Mouse (Mus musculus): ENCODE data around the gene Kif6. TPM values are rescaled to one million over a fixed set of nuclear protein-coding genes. Genes with fewer than 3 reads are reported as not detected.

The Kif6 gene
- polyA plus RNA-seq, 1 experiment from 2014 or later, result 3.1 TPM

- Histone ChIP-seq H3K4me3 (ENCODE audit: low read depth, low read length) (peak overlapping the region; percentile 57), H3K36me3 (ENCODE audit: control insufficient read depth, insufficient read depth, low read length) (no peaks in the 10 kb centered on the region), H3K27ac (ENCODE audit: low read depth, low read length) (no peak overlapping the region; the same call in 1 of the 2 replicates), H3K9me3 (ENCODE audit: control insufficient read depth, low read length) (no peaks in the 10 kb centered on the region), H3K4me2 (replicated peaks; ENCODE audit: low read depth, low read length) (peak overlapping the region; percentile 94), H3K4me1 (replicated peaks; ENCODE audit: control insufficient read depth, insufficient read depth, low read length) (0 out of 2 replicates have a peak, but pooled peaks cover 2% of the 10 kb centered on the region), H3K27me3 (ENCODE audit: control insufficient read depth, insufficient read depth, low read length) (no peaks in the 10 kb centered on the region), H3K9ac (ENCODE audit: low read depth, low read length) (peak overlapping the region; percentile 58)
- DNase-seq (ENCODE audit: low spot score), result peak; percentile 33
- peak; percentile 85 for ATAC-seq (ENCODE audit: low FRiP score)
- under 1% methylated on average over 26 of the region's 26 CpGs for WGBS
Measured at GRCm38 (mm10) chr17:49615241-49615651, 310 bp downstream of the Kif6 start.

GRCm38 (mm10) chr17:49624572-49624971 lies 9.6 kb downstream of the Kif6 start:
- H3K9ac ChIP-seq (ENCODE audit: low read depth, low read length), result no peak overlapping the region
- DNase-seq (ENCODE audit: low spot score) (no peak), ATAC-seq (ENCODE audit: low FRiP score) (no peak)

DNA sequence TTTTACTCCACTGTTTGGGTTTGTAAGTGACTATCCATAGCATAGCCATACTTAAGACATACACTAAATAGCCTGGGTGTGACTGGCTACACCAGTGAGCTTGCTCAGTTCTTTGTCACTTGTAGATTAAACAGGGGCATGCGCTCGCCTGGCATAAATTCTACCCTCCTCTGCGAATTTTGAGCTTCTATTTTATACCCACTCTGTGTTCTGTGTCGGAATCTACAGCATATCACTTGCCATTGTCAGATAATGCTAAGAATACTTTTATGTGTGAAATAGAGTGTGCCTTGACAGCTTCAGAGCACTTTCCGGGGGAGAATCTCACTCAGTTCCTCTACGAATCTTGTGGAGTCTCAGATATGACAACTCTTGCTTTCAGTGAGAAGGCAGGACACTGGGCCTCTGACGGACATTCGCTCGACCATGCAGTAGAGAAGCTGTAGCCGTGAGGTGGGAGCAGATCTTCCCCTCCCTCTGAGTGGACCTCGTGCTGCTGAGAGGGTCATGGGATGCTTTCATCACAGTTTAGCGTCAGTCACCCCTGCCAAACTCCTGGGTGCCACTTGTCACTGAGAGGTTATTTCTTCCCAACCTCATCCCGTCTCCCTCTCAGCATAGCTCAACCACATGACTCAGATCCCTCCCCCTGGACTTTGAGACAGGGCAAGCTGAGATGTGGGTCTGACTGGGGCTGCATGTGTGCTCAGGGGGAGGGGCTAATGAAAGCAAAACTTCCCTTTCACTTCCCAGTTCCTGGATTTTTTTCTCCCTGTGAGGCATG lies 12.3 kb downstream of the Kif6 start:
- WGBS, result 79% methylated on average over 13 of the region's 13 CpGs
- H3K36me3 ChIP-seq (ENCODE audit: control insufficient read depth, insufficient read depth, low read length), result no peaks in the 10 kb centered on the region
- H3K27ac ChIP-seq (ENCODE audit: low read depth, low read length), result no peak overlapping the region
- no peak overlapping the region for H3K4me2 ChIP-seq (replicated peaks; ENCODE audit: low read depth, low read length)
- no peaks in the 10 kb centered on the region for H3K27me3 ChIP-seq (ENCODE audit: control insufficient read depth, insufficient read depth, low read length)
- no peak overlapping the region for H3K9ac ChIP-seq (ENCODE audit: low read depth, low read length)
- no peaks in the 10 kb centered on the region for H3K9me3 ChIP-seq (ENCODE audit: control insufficient read depth, low read length)
- no peaks in the 10 kb centered on the region for H3K4me1 ChIP-seq (replicated peaks; ENCODE audit: control insufficient read depth, insufficient read depth, low read length)
- ATAC-seq (ENCODE audit: low FRiP score) (no peak), DNase-seq (ENCODE audit: low spot score) (no peak)
- no peak overlapping the region for H3K4me3 ChIP-seq (ENCODE audit: low read depth, low read length)

More at GRCm38 (mm10) chr17:49624572-49624971, 9.6 kb downstream of the Kif6 start:
- Histone ChIP-seq H3K27me3 (ENCODE audit: control insufficient read depth, insufficient read depth, low read length) (no peaks in the 10 kb centered on the region), H3K9me3 (ENCODE audit: control insufficient read depth, low read length) (no peaks in the 10 kb centered on the region), H3K4me3 (ENCODE audit: low read depth, low read length) (no peak overlapping the region), H3K27ac (ENCODE audit: low read depth, low read length) (no peak overlapping the region), H3K4me2 (replicated peaks; ENCODE audit: low read depth, low read length) (no peak overlapping the region), H3K4me1 (replicated peaks; ENCODE audit: control insufficient read depth, insufficient read depth, low read length) (no peaks in the 10 kb centered on the region), H3K36me3 (ENCODE audit: control insufficient read depth, insufficient read depth, low read length) (no peaks in the 10 kb centered on the region)
- WGBS, result 76% methylated on average over 9 of the region's 9 CpGs

DNA sequence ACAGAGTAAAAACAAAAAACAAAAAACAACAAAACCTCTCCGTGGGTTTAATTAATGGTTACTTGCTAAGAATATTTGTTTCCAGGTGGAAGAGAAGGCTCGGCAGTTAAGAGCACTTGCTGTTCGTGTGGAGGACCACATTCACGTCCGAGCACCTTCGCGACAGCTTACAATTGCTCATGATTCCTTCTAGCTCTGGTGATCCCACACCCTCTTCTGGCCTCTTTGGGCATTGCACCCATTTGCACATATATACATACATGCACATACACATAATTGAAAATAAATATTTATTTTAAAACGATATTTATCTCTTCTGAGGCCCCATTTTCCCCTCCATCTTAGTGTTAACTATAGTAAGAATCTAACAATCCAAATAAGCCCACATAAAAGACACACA lies 13.9 kb downstream of the Kif6 start:
- Histone ChIP-seq H3K27ac (ENCODE audit: low read depth, low read length) (no peak overlapping the region), H3K4me2 (replicated peaks; ENCODE audit: low read depth, low read length) (no peak overlapping the region), H3K27me3 (ENCODE audit: control insufficient read depth, insufficient read depth, low read length) (no peaks in the 10 kb centered on the region), H3K36me3 (ENCODE audit: control insufficient read depth, insufficient read depth, low read length) (no peaks in the 10 kb centered on the region), H3K9me3 (ENCODE audit: control insufficient read depth, low read length) (no peaks in the 10 kb centered on the region), H3K4me1 (replicated peaks; ENCODE audit: control insufficient read depth, insufficient read depth, low read length) (no peaks in the 10 kb centered on the region), H3K4me3 (ENCODE audit: low read depth, low read length) (no peak overlapping the region), H3K9ac (ENCODE audit: low read depth, low read length) (no peak overlapping the region)
- ATAC-seq (ENCODE audit: low FRiP score) (no peak), DNase-seq (ENCODE audit: low spot score) (no peak)
- 92% methylated on average over 8 of the region's 8 CpGs for WGBS

GRCm38 (mm10) chr17:49633041-49633440 lies 18.1 kb downstream of the Kif6 start:
- Histone ChIP-seq H3K9me3 (ENCODE audit: control insufficient read depth, low read length) (no peaks in the 10 kb centered on the region), H3K36me3 (ENCODE audit: control insufficient read depth, insufficient read depth, low read length) (no peaks in the 10 kb centered on the region), H3K27me3 (ENCODE audit: control insufficient read depth, insufficient read depth, low read length) (no peaks in the 10 kb centered on the region), H3K4me1 (replicated peaks; ENCODE audit: control insufficient read depth, insufficient read depth, low read length) (no peaks in the 10 kb centered on the region), H3K4me2 (replicated peaks; ENCODE audit: low read depth, low read length) (no peak overlapping the region), H3K4me3 (ENCODE audit: low read depth, low read length) (no peak overlapping the region), H3K27ac (ENCODE audit: low read depth, low read length) (no peak overlapping the region), H3K9ac (ENCODE audit: low read depth, low read length) (no peak overlapping the region)
- WGBS, result 60% methylated on average over 8 of the region's 8 CpGs
- DNase-seq (ENCODE audit: low spot score) (no peak), ATAC-seq (ENCODE audit: low FRiP score) (no peak)

DNA sequence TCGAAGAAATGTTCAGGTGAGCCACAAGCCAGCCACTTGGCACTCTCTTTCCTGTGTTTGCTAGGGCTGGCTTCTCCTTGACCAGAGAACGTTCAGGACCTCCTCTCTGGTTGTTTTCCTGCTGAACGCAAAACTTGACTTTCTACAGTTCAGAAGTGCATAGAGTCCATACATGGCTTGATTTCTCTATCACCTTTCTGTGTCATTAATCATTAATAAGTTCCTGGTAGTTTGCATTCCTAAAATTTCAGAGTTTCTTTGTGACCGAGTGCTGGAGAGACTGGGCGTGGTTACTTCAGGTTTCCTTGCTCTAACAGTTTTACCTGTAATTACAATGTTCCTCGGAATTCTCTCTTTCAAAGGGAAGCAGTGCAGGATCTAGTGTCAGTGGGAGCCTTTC lies 27.0 kb downstream of the Kif6 start:
- no peak for DNase-seq (ENCODE audit: low spot score)
- 90% methylated on average over 6 of the region's 6 CpGs for WGBS
- no peaks in the 10 kb centered on the region for H3K36me3 ChIP-seq (ENCODE audit: control insufficient read depth, insufficient read depth, low read length)

DNA sequence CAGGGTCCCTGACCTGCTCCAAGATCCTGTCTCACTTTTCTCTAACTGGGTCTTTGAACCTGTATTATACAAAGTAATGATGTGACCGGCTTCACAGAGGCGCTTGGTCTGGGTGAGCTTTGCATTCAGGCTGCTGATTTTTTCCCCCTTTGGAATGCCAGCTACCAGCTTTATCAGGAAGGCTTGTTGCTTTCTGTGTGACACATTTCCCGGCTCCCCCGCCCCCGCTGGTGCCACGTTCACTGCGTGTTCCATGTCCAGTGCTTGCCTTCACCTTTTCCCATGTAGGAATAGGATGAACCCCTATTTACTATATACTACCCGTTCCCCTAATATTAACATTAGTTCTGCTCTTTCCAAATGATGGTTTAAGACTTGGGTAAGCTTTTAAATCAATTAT lies 27.4 kb downstream of the Kif6 start:
- Histone ChIP-seq H3K27ac (ENCODE audit: low read depth, low read length) (no peak overlapping the region), H3K4me2 (replicated peaks; ENCODE audit: low read depth, low read length) (no peak overlapping the region), H3K27me3 (ENCODE audit: control insufficient read depth, insufficient read depth, low read length) (no peaks in the 10 kb centered on the region), H3K4me1 (replicated peaks; ENCODE audit: control insufficient read depth, insufficient read depth, low read length) (no peaks in the 10 kb centered on the region), H3K36me3 (ENCODE audit: control insufficient read depth, insufficient read depth, low read length) (no peaks in the 10 kb centered on the region), H3K9me3 (ENCODE audit: control insufficient read depth, low read length) (no peaks in the 10 kb centered on the region), H3K9ac (ENCODE audit: low read depth, low read length) (no peak overlapping the region), H3K4me3 (ENCODE audit: low read depth, low read length) (no peak overlapping the region)
- 94% methylated on average over 8 of the region's 8 CpGs for WGBS
- ATAC-seq (ENCODE audit: low FRiP score), result no peak
- DNase-seq (ENCODE audit: low spot score), result no peak

More for the DNA sequence above, 27.0 kb downstream of the Kif6 start:
- no peak for ATAC-seq (ENCODE audit: low FRiP score)
- Histone ChIP-seq H3K27me3 (ENCODE audit: control insufficient read depth, insufficient read depth, low read length) (no peaks in the 10 kb centered on the region), H3K9me3 (ENCODE audit: control insufficient read depth, low read length) (no peaks in the 10 kb centered on the region), H3K4me3 (ENCODE audit: low read depth, low read length) (no peak overlapping the region), H3K27ac (ENCODE audit: low read depth, low read length) (no peak overlapping the region), H3K4me2 (replicated peaks; ENCODE audit: low read depth, low read length) (no peak overlapping the region), H3K9ac (ENCODE audit: low read depth, low read length) (no peak overlapping the region), H3K4me1 (replicated peaks; ENCODE audit: control insufficient read depth, insufficient read depth, low read length) (no peaks in the 10 kb centered on the region)

GRCm38 (mm10) chr17:49642889-49643490 lies 28.1 kb downstream of the Kif6 start:
- Histone ChIP-seq H3K4me1 (replicated peaks; ENCODE audit: control insufficient read depth, insufficient read depth, low read length) (no peaks in the 10 kb centered on the region), H3K4me3 (ENCODE audit: low read depth, low read length) (no peak overlapping the region), H3K27me3 (ENCODE audit: control insufficient read depth, insufficient read depth, low read length) (no peaks in the 10 kb centered on the region), H3K9ac (ENCODE audit: low read depth, low read length) (no peak overlapping the region), H3K36me3 (ENCODE audit: control insufficient read depth, insufficient read depth, low read length) (no peaks in the 10 kb centered on the region), H3K4me2 (replicated peaks; ENCODE audit: low read depth, low read length) (no peak overlapping the region), H3K9me3 (ENCODE audit: control insufficient read depth, low read length) (no peaks in the 10 kb centered on the region), H3K27ac (ENCODE audit: low read depth, low read length) (no peak overlapping the region)
- no peak for ATAC-seq (ENCODE audit: low FRiP score)
- DNase-seq (ENCODE audit: low spot score), result no peak
- WGBS, result 87% methylated on average over 11 of the region's 11 CpGs

DNA sequence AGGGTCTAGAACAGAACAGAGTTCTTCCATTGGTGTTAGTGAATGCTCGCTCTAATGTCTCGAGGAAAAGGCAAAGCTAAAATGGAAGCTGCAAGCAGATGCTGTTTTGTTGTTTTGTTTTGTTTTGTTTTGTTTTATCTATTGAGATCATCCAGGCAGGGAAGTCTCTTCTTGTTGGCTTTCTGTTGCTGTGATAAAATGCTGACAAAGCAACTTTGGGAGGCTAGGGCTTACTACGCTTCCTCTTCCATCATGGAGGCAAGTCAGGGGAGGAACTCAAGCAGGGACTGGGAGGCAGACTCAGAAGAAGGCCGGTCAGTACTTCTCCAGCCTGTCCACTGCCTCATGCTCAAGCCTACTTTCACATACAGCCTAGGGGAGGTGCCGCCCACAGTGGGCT lies 31.3 kb downstream of the Kif6 start:
- DNase-seq (ENCODE audit: low spot score) (no peak), ATAC-seq (ENCODE audit: low FRiP score) (no peak)
- H3K27ac ChIP-seq (ENCODE audit: low read depth, low read length), result no peak overlapping the region
- no peaks in the 10 kb centered on the region for H3K4me1 ChIP-seq (replicated peaks; ENCODE audit: control insufficient read depth, insufficient read depth, low read length)
- 91% methylated on average over 5 of the region's 5 CpGs for WGBS
- H3K36me3 ChIP-seq (ENCODE audit: control insufficient read depth, insufficient read depth, low read length), result no peaks in the 10 kb centered on the region
- H3K27me3 ChIP-seq (ENCODE audit: control insufficient read depth, insufficient read depth, low read length), result no peaks in the 10 kb centered on the region
- no peak overlapping the region for H3K9ac ChIP-seq (ENCODE audit: low read depth, low read length)
- H3K9me3 ChIP-seq (ENCODE audit: control insufficient read depth, low read length), result no peaks in the 10 kb centered on the region
- H3K4me3 ChIP-seq (ENCODE audit: low read depth, low read length), result no peak overlapping the region
- H3K4me2 ChIP-seq (replicated peaks; ENCODE audit: low read depth, low read length), result no peak overlapping the region
